Mouse (Mus musculus) left cerebral cortex, postnatal 25 days (tissue): ENCODE results near the gene Ppp4r4. TPM values are rescaled to one million over a fixed set of nuclear protein-coding genes. Genes with fewer than 3 reads are reported as not detected.

Experiments used
- total RNA-seq, 2 experiments: library from RNA; stranded (reverse); gene quantifications; 2 replicates each; pipeline ENCODE4 v1.2.3; 2021

Gene Ppp4r4
- total RNA-seq, 2 experiments from 2014 or later, result 21.5 to 23.4 TPM

Other genes starting within 250 kb of the Ppp4r4 start
- 1 to 10 TPM; 1.5 to 2.7 TPM for gene Fam181a, start 221.3 kb upstream of the Ppp4r4 start, total RNA-seq
- 1 to 10 TPM; 2.7 to 3.4 TPM for gene Asb2, start 176.3 kb upstream of the Ppp4r4 start, total RNA-seq
- 10 to 100 TPM; 32.9 to 42.8 TPM for gene Otub2, start 143.6 kb upstream of the Ppp4r4 start, total RNA-seq
- gene 9330161L09Rik, start 124.5 kb upstream of the Ppp4r4 start, total RNA-seq, result 1 to 10 TPM; 2.2 to 2.5 TPM
- gene Ddx24, start 106.5 kb upstream of the Ppp4r4 start, total RNA-seq, result 100 to 1,000 TPM; 213 to 218 TPM
- 10 to 100 TPM; 48.9 to 51.2 TPM for gene Ifi27, start 98.1 kb upstream of the Ppp4r4 start, total RNA-seq
- 1 to 10 TPM; 1.4 to 1.5 TPM for gene Ifi27l2a, start 88.6 kb upstream of the Ppp4r4 start, total RNA-seq
- not detected for gene Ifi27l2b, start 75.1 kb upstream of the Ppp4r4 start, total RNA-seq
- gene Serpina10, start 99.2 kb downstream of the Ppp4r4 start, total RNA-seq, result not detected
- gene Serpina6, start 124.9 kb downstream of the Ppp4r4 start, total RNA-seq, result not detected
- not detected for gene Serpina16, start 143.9 kb downstream of the Ppp4r4 start, total RNA-seq
- gene Serpina1f, start 163.2 kb downstream of the Ppp4r4 start, total RNA-seq, result not detected
- not detected for gene Serpina1d, start 241.3 kb downstream of the Ppp4r4 start, total RNA-seq